Mouse (Mus musculus) E14TG2a.4 (cell line): ENCODE measurements at regions not wholly inside any gene's neighbourhood (a gene's known extent, or its start where the extent isn't known, plus 50 kb on each side); places are given as distances from the start of the nearest gene placed in this dataset.

Experiments
- CTCF ChIP-seq: conservative IDR thresholded peaks from 2 replicates; pipeline ENCODE4 v1.5.1; 2014; ENCODE audit warnings: low read length
- NANOG ChIP-seq: IDR thresholded peaks from 2 replicates; pipeline ENCODE4 v1.6.1; 2014; ENCODE audit warnings: borderline replicate concordance, low read length, mixed read lengths
- POU5F1 ChIP-seq: IDR thresholded peaks from 2 replicates; pipeline ENCODE4 v1.6.1; 2014; ENCODE audit warnings: low read length, borderline replicate concordance

DNA sequence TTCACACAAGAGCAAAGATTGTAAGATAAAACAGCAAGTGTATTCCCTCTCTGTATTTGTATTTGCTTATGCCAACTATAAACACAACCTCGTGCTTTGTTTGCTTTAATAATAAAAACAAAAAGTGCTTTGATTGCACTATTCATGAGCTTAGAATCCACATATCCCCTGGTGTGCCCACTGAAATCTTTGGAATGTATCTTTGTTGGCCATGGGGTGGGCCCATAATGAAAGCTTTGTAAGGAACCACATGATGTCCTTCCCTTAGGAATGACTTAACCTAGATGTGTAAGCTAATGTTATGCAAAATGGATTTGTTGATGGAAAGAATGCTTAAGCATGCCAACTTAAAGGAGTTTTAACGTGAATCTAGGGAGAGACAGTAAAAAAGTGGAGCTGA lies 321.8 kb downstream of the Kcna4 start:
- no peak for TF ChIP-seq CTCF
- no peak for TF ChIP-seq POU5F1
- TF ChIP-seq NANOG = no peak
